Mouse (Mus musculus) left cerebral cortex, adult 9 months (tissue): Measurements from ENCODE around the gene Mylk3.
A peak's percentile ranks its signal among the peaks of the same experiment; 100 is the strongest.

Experiments
- DNase-seq, 2 experiments: peaks; one replicate each; pipeline ENCODE4 v3.0.0; 2022; ENCODE audit warnings: low spot score in 2 of 2

Gene Mylk3

DNA sequence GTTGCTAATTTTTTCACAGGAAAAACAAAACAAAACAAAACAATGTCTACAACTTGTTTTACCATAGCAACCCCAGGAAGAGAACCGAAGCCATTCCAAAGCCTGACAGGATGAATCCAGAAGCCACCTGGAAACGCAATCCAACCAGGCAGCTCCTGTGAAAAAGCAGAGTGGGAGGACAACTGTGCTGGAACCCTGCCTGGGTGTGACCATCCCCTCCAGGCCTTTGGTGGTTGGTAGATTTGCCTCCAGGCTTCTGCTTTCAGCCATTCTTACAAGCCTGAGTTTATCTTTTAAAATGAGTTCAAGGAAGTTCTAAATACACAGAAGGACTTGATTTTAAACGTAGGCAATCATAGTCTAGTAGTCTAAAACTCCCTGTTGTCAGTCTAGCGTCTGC, 4.2 kb downstream of the Mylk3 start:
- peak in 1 of 2 experiments; percentile 13 for DNase-seq

DNA sequence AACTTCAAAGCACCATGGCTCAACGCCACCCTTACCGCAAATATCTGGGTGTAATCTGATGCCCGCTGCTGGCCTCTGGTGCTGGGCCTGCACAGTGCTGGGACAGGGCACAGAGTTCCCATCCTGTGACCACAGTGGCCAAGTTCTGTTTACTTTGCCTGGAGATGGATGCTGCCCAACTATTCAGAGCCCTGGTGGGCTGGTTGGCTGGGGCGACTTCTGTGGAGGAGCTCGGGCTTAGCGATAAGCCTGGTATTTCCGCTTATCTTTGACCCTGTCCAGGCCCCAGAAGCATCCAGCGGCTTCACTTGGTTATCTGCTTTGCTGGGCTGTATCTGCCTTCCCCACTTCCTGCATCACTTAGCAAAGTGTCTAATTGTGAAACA, 5.3 kb downstream of the Mylk3 start:
- DNase-seq: no peak

DNA sequence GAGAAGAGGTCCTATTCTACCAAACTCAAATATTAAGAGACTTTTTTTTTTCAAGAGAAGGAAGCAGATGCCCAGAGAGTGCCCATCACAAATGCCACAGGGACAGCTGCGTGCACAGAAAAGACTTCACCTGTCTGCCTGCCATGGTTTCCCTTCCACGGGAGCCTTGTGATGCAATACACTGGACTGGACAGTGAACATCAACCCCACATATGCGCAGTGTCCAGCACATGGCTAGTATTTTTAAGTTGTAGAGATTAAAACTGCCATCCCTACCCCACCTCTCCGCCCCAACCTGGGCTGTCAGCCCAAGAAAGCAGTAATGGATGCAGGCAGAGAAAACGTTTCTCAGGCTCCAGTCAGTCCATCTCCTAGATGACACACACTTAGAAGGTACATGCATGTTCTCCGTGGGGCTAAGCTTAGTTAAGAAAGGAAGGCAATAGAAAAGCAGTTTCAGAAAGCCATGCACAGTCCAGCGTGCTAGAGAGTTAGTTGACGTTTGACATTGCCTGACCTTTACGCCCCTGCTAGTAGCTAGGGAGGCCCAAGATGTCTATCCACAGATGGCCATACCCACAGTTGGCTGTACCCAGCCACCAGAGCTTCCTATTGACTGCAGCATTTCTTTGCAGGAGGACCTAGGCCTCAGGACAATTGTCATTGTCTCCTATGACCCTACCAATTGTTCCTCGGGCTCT, 5.9 kb downstream of the Mylk3 start:
- DNase-seq: no peak

GRCm38 (mm10) chr8:85379142-85379781, 6.9 kb downstream of the Mylk3 start:
- no peak for DNase-seq

DNA sequence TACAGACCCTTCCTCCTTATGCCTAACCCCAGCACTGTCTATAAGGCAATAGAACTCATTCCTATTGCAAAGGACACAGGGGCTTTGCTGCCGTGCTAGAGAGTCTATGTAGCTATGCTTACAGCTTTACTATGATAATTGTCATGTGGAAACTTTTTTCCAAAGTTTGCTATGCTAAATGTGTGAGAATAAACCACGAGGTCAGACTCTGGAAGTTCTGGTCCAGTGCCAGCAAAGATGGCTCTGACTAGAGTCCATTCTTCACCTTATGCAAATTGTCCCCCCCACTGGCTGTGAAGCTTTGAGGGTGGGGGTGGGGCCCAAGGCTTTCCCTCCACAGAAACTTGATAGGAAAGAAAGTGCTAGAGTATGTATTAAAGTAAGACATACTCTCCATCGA, 9.6 kb downstream of the Mylk3 start:
- no peak for DNase-seq

GRCm38 (mm10) chr8:85374286-85374685, 11.9 kb downstream of the Mylk3 start:
- no peak for DNase-seq

DNA sequence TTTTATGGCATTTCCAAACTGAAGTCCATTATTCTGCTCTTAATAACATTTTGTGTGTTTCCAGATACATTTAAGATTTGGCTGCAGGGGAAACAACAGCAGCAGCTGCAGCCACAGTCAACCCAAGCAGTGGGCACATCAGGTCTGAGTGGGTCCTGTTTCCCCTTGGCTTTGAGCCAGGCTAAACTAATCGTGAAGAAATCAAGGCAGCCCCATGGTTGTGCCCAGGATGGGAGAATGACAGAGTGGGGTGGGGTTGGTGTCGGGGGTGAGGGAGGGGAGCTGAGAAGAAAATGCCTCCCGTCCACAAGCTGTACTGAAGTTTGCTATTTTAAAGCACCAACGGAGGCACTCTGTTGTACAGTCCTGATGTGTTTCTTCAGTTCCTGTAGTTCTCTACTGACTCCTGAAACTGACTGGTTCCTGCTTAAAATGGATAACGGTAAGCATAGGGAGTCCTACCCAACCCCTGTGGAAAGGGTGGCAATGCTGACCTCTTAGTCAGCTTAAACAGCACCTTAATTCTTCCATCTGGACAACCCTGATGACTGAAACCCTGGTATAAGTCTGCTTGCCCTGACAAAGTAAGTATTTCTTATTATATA, 12.6 kb downstream of the Mylk3 start:
- DNase-seq: no peak

- DNase-seq: no peak
Observed at GRCm38 (mm10) chr8:85372465-85372839, 13.7 kb downstream of the Mylk3 start.

GRCm38 (mm10) chr8:85371736-85372464, 14.2 kb downstream of the Mylk3 start:
- peak in 1 of 2 experiments; percentile 41 for DNase-seq

- no peak for DNase-seq
Observed at GRCm38 (mm10) chr8:85365176-85365575, 21.0 kb downstream of the Mylk3 start.

- DNase-seq: no peak
Observed at GRCm38 (mm10) chr8:85364628-85365027, 21.5 kb downstream of the Mylk3 start.

DNA sequence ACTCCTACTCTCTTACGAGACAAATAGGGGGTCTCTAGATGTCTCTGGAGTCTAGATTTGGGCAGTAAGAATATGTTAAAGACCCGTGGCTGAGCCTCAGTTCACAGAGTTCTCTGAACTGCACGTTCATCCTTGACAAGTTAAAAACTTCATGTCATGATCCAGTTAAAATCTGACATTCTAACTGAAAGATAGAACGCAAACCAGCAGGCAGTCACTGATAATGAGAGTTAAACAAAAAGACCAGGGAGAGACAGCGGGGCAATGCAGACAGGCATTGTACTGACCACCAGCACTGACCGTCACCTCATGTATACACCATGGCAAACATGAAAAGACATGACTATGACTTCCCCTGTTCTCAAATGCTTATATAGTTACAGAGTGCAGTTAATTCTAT, 22.7 kb downstream of the Mylk3 start:
- no peak for DNase-seq

DNA sequence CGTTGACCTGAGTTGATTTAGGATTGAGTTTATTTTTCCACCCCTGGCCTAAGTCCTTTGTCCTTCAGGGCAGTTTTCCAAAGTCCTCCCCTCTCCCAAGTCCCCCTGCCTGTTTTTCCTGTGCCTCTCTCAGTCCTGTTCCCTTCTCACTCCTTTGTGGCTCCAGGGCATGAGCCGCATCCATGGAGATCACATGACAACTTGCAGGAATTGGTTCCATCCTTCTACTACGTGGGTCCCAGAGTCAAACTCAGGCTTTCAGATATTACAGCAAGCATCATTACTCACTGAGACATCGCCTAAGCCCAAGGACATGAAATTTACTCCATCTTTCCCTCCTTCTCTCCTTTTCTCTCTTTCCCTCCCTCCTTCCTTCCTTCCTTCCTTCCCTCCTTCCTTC, 23.9 kb downstream of the Mylk3 start:
- no peak for DNase-seq

DNA sequence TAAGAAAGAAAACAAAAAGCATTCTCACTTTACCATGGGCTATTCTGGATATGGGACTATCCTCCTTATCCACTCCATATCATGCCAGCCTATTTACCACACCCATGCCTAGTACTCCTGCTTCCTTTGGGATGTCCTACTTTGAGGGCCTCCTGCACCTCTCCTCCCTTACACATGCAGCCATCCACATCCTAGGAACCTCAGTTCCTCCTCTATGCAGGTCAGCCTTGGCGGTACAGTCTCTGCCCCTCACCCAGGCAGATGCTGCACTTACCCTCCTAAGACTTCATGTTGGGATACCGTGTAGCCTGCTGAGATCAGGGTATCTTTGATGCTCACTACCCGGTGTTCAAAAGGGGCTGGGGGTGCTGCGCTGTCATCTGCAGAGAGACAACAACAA, 32.9 kb downstream of the Mylk3 start:
- no peak for DNase-seq

GRCm38 (mm10) chr8:85339871-85340573, 46.1 kb downstream of the Mylk3 start:
- no peak for DNase-seq

DNA sequence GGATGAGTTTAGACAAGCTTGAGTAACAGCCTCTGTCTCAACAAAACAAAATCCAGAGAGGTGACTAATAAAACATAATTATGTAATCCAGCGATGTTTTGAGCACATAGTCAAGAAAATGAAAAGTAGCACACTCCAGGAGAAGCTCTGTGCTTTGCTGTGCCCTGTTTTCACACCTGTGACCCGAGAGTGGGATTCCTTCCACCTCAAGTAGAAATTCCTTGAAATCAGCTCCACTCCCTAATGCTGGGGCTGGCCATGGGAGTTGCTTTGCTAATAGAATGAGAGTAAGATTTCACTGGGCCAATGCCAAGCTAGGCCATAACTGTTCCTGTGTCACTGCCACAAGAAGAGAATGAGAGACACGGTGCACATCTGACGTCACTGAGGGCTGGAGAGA, 48.5 kb downstream of the Mylk3 start:
- no peak for DNase-seq

DNA sequence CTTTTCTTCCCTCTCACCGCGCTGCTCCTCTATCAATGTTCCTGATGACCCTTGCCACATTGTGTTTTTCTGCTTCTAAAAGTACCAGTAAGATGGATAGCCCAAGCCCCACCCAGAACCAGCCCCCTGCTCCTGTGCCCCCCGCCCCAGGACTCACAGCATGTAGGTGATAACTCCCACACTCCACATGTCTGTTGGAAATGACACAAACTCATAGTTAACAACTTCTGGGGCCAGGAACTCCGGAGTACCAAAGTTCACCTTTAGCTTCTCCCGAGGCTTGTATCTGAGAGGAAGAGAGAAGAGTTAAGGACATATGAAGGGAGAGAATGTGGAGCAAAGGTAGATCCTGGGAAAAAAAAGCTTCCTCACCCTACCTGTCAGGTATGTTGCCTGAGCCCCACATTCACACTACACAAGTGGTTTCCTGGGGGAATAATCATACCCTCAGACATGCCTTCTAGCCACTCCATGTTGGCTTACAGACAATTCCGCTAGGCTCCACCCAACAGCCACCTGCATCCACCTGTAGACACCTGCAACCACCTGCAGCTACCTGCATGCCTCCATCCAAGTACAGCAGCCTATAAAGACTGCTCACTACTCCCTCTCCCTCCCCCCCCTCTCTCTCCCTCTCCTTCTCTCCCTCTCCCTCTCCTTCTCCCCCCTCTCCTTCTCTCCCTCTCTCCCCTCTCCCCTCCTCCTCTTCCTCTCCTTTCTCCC, 49.8 kb downstream of the Mylk3 start:
- DNase-seq: no peak

DNA sequence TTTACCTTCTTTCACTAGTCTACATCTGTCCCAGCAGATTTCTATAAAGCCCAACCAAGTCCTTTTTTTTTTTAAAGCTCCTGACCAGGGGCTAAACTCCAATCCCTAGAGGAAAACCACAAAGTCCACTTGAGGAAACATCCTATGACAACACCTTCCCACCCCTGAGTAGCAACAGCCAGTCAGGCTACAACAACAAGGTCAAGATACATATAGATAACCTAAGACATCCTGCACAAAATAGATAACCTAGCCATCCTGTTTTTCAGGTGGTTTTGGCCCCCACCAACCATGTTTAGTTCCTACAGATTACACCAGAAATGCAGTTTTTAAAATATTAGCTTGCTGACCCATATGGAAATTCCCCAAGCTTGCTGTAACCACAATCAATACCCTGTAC, 51.0 kb downstream of the Mylk3 start:
- DNase-seq: no peak

DNA sequence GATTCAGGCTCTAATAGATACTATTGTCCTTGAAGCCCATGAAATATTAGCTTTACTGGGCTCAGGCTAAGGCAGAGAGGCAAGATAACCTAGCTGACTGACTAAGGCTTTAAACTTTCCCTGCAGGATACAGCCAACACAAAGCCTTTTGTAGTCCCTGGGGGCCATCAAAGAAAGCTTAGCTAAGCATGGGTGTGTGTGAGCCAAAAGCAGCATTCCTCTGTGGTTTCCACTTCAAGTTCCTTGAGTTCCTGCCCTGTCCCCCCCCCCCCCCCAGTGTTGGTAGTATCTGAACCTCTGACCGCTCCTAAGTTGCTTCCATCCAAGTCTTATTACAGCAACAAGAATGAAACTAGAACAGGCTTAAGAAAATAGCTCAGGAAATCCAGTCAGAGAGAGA, 56.6 kb downstream of the Mylk3 start:
- DNase-seq: no peak

DNA sequence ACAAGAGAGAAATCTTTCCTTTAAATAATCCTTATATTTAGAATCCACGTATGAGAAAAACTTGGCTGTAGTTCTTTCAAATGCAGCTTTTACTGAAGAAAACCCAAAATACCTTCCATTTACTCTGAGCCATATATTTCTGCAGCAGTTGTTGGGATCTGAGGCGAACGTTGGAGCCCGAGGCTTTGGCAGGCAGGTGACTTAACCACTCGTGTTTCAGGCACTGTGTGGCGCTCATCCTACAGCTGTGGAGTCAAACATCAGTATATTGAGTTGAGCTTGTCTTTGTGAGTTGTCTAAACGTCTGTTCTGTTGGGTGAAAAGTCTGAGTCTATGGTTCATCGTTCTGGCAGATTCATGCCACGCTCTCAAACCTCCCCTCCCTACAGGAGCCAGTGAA, 59.1 kb downstream of the Mylk3 start:
- DNase-seq: no peak

- no peak for DNase-seq
Observed at GRCm38 (mm10) chr8:85323084-85323483, 63.1 kb downstream of the Mylk3 start.
